Mouse (Mus musculus) urinary bladder, postnatal 14 days (tissue): ENCODE data around the gene Psen2.

ENCODE experiments used
- DNase-seq: peaks from one replicate; pipeline ENCODE4 v3.0.0; 2021; ENCODE audit warnings: low spot score

The Psen2 gene

DNA sequence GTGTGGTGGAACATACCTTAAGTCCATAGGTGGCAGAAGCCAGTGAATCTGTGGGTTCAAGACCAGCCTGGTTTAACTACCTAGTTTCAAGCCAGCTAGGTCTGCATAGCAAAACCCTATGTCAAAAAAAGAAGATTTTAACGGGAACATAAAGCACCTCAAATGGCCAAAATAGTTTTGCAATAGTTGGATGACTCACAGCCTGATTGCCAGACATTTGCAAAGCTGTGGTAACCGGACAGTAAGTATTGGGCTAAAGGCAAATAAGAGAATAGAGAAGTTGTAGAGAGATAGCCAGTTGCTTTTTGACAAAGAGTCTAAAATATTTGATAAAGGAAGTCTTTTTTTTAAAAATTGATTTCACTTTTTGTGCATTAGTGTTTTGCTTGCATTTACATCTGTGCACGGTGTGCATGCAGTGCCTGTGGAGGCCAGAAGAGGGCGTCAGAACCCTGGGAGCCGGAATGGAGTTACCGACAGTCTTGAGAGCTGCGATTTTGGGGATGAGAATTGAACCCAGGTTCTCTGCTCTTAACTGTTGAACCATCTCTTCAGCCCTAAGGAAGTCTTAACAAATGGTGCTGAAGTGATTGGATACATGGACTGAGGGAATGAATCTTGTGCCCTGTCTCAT, at the start of gene Psen2:
TSS of gene Psen2 (minus strand) at position 75 of the 634 bp plus-strand sequence.
- no peak for DNase-seq

DNA sequence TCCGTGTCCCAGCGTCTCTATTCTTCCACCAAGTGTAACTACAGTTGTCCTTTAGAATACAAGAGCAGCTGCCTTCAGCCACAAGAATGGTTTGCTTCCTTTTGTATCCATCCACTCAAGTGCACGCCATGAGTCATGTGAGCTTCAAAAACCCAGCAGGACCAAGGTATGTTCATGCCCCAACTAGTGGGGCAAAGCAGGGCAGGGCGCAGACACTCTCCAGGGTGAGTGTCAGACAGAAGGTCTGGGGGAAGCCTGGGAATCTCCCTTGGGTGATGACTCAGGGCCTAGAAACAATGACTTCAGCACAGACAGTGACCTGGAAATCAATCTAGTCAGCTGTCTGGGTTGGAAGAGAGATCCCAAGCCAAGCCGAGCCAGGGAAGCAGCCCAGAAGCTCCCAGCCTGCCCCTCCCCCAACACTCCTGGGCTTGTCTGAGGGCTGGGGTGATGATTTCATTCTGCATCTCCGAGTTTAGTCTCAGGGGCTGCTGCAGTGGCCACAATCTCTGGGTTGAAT, 49.6 kb upstream of the Psen2 start:
- DNase-seq: peak; percentile 63

DNA sequence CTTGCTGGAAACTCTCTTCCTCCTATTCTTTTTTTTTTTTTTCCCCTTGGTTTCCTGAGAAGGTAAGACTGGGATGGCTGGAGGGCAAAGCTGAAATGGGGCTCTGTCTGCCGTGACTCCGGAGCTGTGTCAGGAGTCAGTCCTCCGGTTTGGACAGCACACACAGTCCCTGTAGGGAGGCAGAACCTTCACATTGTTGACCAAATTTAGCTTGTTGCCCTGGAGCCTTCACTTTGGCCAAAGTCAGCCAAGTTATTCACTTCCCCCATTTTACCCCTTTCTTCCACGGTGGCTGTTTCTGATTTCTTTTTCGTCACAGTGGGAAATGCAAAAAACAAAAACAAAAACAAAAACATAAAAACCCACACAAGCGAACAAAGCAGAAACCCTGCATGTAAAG, 49.0 kb upstream of the Psen2 start:
- DNase-seq: no peak

DNA sequence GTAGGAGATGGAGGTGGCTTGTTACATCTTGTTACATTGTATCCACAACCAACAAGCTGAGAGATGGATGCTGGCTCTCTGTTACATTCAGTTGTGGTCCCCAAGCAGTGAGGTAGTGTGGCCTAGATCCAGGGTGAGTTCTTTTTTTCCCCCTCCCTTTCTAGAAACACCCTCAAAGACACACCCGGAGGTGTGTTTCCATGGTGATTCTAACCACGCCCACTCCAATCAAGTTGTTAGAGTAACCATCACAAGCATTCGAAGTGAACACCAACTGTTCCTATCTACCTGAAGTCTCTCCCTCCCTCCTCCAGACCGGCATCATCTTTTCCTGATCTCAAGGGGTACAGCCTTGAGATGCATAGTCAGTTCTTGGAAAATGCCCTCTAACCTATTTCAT, 45.7 kb upstream of the Psen2 start:
- DNase-seq: no peak

DNA sequence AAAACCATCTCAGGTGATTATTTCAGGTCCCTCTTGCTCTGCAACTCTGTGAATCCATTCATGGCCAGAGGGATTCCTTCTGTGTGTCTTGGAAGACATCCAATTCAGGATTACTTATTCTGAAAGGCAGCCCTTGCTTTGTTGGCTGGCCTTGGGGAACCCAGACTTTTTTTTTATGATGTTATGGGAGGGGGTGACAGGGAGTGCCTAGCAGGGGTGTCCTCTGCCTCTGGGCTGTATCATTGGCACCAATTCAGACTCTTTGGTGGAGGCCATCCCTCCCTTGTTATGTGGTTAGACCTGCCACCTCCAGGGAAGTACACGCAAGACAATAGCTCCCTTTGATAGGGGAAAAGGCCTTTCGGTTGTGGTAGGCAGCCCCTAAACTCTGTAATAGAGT, 44.4 kb upstream of the Psen2 start:
- no peak for DNase-seq

DNA sequence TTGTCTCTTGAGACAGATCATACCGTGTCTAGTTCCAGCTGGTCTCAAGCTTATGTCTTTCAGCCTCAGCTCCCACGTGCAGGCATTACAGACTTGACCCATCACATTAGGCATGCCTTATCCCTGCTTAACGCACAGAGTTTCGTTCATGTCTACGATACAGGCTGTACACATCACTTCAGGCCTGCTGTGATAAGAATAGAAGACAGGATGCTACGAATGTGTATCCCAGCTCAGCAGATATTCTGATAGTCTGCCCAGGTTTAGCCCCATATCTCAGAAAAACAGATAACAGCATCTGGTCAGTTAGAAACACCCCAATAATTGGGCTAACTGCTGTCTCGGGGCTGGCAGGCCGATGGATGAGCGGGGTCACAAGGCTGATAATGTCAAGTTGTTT, 43.7 kb upstream of the Psen2 start:
- DNase-seq: no peak

DNA sequence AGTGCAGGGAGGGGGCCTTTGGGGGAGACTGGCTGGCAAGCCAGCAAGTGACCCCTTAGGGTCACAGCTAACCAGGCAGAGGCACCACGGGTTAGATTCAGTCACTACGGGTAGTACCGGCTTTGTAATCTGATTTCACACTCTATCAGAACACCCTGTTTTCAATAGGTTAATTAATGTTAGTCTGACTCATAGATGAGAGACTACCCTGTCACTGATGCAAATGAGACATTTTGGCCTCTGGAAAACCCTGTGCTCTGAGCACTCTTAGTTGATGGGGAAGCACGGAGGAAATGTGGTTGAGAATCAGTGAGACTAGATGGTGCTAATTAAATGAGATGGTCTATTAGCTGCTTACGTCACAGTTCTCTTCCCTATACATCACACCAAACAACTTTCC, 40.4 kb upstream of the Psen2 start:
- no peak for DNase-seq

DNA sequence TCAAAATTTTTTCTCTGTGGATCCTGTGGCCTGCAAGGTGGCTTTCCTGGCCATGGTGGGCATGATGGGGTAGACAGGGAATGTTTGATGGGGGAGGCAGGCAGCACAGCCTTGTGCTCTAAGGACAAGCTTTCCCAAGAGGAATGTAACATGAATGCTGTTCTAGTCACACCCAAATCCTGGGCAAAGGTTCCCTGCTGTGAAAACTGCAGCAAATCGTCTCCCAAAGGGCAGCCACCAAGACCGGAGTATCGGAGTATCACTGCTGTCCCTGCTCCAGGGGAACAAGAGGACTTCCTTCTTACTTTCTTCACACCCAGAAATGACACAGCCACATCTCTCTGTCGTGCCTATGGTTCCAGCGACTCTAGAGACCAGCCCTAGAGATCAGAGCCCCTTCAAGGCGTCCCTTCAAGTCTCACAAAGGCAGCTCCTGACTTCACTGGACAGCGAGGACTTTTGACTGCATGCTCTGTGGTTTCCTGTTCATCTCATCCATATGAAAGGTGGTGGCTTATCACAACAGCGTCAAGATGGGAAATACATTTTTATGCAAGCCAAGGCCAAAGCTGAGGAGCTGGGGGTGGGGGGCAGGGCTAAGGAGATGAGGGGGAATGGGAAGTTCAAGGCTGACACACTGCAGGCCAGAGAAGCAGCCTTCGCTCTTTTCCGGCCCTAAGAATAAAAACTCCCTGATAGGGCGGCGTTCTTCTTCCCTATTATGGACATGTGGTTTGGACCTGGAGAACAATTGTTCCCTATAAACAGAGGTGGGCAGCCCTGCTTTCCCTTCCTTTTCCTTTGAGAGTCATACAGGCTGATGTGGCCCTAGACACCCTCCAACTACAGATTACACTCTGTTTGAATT, 39.2 kb upstream of the Psen2 start:
- no peak for DNase-seq

DNA sequence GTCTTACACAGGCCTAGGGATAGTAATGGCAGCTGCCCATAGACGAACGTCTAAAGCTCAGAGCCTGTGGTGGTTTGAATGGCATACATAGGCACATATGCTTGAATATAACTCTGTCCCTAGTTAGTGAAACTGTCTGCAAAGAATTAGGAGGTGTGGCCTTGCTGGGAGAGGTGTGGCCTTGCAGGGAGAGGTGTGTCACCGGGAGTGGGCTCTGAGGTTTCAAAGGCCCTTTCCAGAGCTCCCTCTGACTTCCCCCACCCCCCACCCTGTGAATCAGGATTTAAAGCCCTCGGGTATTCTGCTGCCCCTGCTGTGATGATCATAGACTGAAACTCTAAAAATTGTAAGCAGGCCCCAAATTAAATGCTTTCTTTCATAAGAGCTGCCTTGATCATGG, 37.8 kb upstream of the Psen2 start:
- no peak for DNase-seq

DNA sequence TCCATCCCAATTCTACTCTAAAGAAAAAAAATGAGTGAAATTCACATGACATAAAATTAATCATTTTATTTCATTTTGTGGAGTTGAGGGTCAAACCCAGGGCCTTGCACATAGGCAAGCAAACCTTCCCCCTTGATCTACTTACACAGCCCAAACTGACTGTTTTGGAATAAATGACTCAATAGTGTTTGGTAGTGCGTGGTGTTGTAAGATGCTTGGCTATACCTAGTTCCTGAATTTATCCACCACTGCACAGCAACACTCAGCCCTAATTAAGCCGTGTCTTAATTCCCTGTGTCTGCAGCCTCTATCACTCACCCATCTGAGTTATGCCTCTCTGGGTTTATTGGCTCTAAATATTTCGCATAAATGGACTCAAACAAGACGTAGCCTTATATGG, 37.1 kb upstream of the Psen2 start:
- DNase-seq: no peak

DNA sequence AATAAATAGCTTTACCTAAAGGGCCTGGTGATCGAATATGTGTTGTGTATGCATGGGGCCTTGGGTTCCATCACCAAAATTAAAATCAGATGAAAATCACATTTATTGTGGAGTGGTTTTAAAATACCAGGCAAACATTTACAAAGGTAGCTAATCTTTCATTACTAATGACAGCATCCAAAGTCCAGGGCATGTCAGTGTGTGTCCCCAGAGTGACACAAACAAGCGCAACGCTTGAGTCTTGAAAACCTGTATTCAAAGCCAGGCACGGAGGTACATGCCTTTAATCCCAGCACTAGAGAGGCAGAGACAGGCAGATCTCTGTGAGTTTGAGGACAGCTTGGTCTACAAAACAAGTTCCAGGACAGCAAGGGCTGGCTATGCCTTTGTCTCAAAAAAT, 36.5 kb upstream of the Psen2 start:
- no peak for DNase-seq

DNA sequence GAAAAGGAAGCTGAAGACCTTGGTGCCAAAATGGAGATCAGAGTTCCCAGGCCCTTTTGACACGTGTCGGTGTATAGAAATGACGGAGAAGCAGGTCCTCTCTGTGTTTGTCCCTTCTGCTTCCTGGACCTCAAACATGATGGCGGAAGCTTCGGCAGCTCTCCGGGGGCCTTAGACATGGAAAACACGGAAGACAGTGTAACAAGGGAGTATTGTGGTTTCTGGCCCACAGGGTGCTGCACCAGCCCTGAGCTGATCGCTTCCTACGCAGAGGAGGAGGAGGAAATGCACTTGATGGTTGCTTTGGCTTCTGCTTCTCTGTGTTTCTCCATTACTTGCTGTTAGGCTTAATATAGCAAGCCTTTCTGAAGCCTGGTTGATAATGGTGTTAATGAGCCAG, 32.9 kb upstream of the Psen2 start:
- no peak for DNase-seq

DNA sequence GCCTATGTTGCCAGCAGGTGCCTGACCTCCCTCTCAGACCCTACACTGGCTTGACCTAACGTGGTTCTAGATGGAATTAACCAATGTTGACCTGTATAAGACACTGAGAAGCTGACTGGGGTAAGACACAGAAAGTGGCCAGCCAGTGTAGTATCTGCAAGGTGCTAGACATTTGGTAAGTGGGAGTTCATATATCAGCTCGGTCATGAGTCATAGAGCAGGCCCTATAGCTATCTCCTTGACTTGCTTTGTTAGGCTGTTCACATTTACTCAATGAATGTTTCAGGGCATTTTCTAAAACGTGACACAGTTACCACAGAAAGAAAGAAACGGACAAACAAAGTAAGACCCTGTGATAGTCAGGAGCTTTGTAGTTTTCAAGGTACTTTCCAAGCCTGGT, 27.1 kb upstream of the Psen2 start:
- DNase-seq: no peak

DNA sequence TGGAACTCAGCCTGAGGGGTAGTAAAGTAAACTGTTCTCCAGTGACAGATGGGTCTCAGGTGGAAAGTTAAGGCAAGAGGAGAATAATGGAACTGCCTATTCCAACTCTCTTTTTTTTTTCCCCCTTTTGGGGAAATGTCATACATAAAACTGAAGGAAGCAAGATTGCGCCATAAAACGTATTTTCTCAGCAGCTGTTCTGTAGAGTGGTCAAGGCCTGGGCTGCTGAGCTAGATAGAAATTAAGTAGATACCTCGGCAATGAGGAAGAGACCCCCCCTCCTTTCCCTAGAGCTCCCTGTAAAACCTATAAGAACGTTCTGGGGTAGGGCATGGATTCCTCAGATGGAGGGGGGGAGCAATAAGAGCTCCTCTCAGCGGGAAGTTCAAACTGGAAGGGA, 26.6 kb upstream of the Psen2 start:
- DNase-seq: no peak

DNA sequence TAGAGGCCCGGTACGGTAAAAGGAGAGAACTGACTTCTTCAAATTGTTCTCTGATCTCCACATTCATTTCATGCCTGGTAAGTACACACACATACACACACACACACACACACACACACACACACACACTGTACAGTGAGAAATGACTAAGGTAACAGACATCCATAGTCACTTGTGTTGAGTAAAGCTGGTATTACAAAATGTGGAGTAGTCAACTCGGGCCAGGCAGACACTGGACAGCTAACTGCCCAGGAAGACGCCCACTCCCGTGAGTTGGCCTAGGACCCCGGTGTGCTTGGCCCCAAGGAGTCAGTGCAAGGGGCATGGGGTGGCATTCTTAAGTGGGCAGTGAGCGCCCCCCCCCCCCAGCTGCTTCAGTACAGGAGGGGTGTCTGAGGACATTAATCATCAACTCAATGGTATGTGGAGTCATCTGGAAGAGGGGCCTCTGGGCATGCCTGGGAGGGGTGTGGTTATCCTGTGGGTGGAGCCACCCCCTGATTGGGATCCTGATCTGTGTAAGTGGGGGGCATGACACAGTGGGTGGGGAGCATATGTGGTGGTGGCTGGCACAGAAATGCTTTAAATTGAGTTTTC, 25.7 kb upstream of the Psen2 start:
- no peak for DNase-seq

DNA sequence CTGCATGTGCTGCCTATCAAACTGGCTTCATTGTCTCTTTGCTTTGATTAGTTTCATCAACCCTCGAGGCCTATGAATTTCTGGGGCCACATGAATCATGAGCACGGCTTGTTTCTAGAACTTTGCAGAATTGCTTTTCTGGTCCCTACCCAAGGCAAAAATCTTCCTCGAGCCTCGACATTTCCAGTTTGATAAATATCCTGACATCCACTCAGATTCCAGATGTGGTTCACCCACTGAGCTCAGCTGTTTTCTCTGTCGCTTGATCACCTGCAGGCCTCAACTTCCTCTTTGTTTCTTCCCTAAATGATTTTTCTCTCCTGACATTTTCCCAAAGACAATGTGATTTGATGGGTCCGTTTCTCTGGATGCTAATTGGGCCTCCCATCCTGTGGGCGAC, 25.0 kb upstream of the Psen2 start:
- DNase-seq: no peak

DNA sequence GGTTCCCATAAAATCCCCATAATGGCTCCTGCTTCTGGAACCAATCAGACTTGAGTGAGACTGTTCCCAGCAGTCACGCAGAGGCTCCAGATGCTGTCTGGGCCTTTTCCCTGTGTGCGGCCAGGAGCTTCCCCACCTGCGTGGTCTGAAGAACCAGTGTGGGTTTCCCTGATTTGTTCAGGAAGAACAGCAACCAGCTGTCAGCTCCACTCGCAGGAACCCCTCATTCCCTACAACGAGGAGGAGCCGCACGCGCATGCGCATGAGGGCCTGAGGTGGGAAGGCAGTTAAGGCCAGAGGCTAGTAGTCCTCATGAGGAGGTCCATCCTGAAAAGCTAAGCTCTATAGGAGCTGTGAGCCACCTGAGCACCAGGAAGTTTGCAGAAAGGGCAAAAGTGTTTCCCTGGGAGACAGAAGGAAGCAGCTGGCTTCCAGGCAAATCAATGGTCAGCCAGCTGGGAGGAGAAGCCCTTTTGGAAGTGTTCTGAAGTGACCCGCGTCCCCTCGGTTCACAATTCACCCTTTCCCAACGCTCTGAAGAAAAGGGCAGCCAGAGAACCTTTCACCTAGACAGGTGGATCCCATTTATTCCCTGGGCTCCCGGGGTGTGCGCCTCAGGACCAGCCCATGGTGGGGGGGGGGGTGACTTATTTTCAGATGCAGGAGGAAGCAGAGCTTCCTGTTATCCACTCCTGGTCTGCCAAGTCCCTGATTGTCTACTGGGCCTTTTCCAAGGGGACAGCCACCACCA, 23.0 kb upstream of the Psen2 start:
- DNase-seq: no peak

DNA sequence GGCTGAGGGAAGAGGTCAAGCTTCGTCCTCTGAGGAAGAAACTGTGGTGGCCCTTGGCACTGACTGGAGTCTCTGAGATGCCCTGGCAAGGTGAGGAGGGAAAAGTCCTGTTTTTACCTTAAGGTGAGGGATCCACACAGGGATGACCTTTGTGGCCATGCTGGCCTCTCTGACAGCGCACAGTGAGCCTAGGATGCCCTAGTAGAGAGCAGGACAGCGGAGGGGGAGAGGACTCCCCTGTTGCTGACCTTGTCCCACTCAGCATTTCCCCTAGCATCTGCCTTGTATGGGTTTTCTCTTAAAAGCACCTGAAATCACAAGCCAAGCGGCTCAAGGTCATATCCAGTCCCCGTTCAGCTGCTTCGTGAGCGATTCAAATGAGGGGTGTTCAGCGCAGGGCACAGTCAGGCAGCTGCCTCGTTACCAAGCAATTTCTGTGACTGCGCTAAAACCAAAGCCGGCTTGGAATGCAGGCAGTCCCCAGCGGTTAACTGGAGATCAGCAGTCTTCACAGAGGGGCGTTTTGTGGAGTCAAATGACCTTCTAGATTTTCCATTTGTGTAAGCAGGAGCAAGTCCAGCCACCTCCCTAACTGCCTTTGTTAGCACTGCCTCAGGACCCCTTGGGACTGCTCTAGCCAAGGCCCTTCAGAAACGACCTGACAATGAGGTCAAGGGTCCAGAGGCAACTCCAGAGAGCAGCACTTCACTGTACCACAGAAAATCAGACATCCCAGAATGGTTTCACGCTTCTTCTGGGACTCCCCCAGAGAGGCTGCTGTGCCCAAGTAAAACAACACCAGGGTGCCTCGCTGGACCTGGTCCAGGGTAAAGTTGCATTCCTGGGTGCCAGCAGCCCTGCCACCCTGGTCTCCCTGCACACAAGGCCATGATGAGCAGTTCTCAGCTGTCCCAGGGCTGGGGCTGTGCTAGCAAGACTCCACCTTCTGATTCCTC, 20.9 kb upstream of the Psen2 start:
- no peak for DNase-seq

DNA sequence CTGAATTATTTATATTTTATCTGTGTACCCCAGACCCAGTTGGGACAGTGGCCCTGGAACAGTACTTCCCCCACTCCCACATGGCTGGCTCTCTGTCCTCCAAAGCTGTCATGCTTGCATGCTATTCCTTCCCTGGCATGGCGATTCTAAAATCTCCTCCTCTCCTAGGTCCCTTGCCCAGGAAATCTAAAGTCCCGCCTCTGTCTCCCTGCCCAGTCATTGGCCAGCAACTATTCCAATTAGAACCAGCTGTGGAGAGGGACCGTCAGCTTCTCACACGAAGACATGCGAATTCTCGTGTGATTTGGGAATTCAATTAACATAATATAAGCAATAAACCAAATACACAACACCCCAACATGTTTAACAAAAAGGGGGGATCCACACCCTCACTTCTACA, 19.3 kb upstream of the Psen2 start:
- DNase-seq: no peak

DNA sequence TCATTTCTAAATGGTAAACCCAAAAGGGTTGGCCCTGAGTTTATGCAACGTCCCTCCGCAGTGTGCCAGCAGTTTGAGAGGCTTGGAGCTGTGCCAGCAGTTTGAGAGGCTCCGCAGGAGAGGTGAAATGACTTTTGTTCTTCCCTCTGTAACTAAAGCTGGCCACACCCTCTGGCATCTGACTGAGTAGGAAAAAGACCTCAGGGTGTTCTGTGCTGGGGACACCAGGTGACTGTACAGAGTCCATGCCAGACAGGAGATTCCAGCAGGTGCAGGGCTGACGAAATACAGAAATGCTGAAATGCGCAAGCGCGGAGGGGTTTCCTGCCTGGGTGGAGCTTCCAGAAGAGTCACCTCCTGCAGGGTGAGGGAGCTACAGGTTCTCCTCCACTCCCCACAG, 16.4 kb upstream of the Psen2 start:
- peak; percentile 70 for DNase-seq

DNA sequence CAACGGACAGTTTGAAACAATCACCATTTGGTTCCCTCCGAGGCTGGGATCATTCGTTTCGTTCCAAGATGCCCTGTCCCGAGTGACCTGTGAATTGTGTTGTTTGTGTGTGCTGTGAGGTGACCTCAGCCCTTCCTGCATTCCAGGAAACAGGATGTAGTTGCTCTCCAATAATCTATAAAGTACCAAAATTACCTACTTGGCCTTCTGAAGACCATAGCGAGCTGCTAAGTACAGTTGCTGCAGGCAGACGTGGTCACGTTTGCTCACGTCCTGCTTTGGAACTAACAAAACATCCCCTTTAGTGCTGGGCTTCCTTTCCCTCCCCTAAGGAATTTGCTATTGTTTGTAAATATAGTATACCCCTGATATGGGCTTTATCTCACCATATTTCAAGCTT, 14.3 kb upstream of the Psen2 start:
- DNase-seq: no peak
